Mouse (Mus musculus): ENCODE measurements around the gene Atg5.

The Atg5 gene

DNA sequence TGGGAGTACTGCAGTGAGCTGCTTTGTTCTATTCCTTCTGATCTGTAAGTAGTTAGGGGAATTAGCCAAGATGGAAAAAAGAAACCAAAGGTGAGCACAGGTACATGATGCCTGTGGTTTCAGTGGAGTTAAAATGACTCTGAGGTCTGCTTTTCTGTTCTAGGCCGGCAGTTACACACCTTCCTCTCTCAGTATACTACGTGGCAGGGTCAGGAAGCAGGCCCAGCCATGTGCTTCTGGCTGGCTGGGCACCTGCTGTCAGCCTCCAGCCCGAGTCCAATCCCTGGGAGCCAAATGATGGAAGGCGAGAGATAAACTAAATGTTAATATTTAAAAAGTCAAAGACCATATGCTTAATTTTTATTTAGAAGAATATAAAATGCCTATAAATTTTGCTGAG is 85.3 kb downstream of the Atg5 start:
- no peak for DNase-seq (ENCODE audit: low spot score)

DNA sequence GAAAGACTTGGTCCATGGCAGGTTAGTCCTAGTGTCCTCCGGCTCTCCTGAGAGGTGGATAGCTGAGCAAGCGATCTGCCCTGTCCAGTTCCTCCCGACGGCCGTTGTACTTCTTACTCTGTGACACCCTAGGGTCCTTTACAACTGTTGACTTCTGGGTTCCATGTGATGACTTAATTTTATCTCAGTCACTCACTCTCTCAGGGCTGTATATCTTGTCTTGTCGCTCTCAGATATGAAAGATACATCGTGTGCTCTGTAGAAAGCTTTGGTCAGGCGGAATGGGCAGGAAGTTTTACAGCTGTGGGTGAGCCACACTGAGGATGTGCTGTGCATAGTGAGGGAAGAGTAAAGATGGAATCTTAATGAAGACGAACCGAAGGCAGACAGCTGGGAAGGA is 86.2 kb downstream of the Atg5 start:
- DNase-seq (ENCODE audit: low spot score) = no peak

DNA sequence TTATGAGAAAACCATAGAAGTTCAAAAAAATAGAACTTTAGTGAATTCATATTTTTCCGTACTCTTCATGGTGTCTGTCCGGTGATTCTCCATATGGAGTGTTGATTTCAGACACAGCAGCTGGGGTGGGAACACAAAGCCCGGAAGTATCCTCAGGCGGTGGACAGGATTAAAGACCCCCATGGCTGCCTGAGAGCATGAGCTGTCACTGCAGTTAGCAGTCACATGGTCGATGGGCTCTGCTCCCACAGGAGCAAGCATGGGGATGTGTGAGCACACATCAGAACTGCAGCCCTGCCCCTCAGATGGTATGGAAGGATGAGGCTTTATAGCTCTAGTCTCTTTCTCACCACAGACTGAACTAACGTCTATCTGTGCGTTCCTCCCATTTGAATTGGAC is 87.1 kb downstream of the Atg5 start:
- DNase-seq (ENCODE audit: low spot score) = no peak

DNA sequence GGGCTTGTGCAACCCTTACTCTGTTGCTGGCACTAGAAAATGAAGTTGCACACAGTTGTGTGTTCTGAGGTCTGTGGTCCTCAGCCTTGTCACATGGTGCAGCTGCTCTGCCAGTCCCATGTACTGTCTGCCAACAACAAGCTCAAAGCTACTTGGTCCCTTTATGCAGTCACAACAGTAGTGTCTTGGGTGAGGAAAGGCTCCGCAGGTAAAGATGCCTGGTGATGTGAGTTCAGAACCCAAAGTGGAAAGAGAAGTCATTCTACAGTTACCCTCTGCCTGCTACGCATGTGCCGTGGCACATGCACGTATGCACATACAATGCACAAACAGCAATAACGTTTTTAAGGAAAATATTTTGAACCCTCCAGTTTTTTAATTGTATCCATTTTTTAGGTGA is 88.5 kb downstream of the Atg5 start:
- no peak for DNase-seq (ENCODE audit: low spot score)

DNA sequence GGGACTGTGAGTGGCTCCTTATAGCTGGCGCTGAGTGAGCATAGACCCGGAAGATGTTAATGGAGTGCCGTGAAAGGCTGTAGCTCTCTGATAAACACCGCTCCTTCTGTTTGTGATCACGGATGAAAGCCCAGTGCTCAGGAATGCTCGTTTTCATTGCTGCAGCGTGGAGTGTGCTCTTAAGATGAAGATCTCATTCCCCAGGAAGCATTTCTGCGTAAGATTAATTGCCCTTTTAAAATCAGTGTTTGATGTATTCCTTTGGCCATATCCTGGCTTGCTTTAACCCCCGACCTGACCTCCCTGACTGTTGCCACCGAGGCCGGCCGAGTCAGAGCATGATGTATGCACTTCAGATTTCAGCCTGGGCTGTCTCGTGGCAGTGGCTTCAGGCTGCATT is 89.2 kb downstream of the Atg5 start:
- no peak for DNase-seq (ENCODE audit: low spot score)

DNA sequence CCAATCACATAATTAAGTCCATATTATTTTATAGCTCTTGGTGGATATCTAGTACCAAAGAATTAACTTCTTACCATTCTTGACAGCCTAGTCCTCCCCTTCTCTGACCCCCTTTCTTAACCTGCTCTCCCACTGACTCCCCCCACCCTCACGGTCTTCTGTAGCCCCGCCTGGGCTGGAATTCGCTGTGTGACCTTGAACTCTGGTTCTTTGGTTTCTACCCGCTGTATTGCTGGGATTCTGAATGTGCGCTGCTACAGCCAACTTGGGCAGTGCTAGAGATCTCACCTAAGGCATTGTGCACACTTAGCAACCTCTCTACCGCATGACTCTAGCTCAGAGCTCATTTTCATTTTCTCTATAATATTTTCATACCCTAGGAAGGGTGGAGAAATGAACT is 90.7 kb downstream of the Atg5 start:
- DNase-seq (ENCODE audit: low spot score) = no peak

DNA sequence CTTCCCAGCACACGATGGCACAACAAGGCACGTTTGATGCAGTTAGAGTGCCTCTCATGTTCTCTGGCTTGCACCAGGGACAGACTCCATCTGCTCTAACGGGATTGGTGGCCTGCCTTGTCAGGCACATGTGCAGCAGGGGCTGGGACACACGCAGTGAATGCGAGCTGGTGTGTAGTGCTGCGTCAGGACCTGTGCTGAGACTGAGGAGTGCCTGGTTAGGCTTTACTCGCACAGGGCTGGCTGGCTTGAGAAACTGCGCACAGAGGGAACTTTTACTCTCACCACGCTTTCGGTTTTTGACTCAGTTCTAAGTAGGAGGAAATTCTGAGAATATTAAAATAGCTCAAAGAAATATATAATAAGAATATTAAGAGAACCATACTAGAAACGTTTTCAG is 92.5 kb downstream of the Atg5 start:
- DNase-seq (ENCODE audit: low spot score) = no peak

DNA sequence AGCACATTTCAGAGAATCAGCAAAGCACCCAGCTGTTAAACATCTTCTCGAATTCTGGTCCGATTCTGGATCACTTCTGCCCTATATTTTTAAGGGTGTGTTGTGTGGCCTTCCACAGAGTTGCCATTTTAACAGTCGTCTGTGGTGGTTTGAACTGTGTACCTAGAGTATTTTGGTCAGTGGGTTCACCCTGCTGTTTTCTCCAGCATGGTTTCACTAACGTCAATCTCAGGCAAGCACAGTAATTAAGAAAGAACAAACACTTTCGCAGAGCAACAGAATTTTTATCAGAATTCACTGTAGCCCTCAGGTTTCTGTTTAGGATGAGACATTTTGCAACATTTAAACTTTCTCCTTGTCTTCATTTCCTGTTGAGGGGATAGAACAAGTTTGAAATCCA is 94.3 kb downstream of the Atg5 start:
- no peak for DNase-seq (ENCODE audit: low spot score)

DNA sequence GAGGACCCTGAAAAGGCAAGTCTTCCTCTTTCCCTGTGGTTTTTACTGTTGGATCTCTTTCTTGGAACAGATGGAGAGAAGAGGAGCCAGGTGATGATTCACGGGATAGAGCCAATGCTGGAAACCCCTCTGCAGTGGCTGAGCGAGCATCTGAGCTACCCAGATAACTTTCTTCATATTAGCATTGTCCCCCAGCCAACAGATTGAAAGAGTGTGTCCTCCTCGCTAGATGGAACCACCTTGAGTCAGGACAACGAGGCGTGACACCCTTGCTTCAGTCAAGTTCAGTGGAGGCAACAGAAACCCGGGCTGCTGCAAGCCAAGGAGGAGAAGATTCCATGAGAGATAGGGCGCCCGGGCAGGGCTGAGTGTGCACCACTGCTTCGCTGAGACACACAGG is 94.7 kb downstream of the Atg5 start:
- no peak for DNase-seq (ENCODE audit: low spot score)

DNA sequence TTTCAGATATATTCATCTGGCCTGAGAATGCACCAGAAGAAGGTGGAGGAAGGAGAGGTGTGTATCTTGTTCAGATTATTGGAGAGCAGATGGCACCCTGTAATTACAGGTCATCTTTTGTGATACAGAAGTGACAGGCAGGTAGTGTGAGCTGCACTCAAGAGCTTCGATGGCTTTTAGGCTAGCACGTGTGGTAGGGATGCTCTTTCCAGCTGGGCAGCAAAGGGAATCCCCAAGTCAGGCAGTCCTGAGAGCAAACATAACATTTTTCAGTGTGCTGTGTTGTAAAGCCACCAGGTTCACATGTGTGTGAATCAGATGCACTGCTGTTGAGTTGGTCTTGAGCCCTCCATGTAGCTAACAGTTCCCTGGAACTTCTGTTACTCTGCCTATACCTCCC is 98.0 kb downstream of the Atg5 start:
- no peak for DNase-seq (ENCODE audit: low spot score)

DNA sequence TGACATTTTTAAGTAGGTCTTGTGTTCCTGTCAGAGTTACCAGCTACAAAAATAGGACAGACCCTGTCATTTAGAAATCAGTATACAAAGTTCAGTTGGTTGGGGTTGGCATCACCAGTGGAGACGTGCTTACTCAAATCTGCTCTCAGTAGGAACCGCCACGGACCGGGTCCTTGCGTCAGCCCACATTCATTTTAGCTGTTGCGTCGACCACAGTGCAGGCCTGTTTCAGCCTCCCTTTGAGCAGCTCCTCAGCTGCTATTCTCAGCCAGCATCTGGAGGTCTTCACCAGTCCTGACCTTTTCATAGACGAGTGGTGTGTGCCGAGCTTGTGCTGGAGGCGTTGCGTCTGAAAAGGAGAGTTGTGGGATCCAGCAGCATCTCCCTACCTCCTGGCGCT is 98.9 kb downstream of the Atg5 start:
- no peak for DNase-seq (ENCODE audit: low spot score)

DNA sequence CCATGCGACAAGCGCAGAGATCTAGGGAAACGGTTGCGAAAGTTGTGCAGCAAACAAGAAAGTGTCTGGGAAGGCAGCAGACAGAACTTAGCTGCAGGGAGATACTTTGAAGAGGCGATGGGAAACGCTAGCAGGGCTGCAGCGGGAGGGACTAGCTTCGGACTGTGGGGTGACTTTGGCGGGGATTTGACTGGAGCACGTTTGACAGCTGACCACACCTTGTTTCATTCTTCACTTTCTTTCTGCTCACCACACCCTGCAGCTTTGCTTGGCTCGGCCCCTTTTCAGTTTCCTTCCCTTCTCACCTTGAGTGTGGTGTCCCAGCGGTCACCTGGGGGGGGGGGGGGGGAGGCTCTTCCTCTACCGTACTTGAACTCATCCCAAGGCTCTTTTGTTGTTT is 100.4 kb downstream of the Atg5 start:
- no peak for DNase-seq (ENCODE audit: low spot score)

DNA sequence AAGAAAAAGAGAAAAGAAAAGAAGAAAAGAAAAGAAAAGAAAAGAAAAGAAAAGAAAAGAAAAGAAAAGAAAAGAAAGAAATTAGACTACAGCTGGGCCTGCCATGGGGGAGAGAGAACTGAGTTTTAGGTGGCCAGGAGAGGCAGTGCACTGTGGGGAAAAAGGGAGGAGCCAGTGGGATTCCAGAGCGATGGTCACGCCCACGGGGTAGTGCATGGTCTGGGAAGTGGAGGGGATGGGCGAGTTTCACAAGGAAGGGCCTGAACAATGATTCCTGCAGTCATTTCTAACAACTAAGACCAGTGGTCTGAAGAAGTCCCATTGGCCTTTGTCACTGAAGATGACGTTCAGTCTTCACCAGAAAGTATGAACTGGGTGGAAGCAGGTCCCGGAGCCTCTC is 102.5 kb downstream of the Atg5 start:
- DNase-seq (ENCODE audit: low spot score) = no peak

DNA sequence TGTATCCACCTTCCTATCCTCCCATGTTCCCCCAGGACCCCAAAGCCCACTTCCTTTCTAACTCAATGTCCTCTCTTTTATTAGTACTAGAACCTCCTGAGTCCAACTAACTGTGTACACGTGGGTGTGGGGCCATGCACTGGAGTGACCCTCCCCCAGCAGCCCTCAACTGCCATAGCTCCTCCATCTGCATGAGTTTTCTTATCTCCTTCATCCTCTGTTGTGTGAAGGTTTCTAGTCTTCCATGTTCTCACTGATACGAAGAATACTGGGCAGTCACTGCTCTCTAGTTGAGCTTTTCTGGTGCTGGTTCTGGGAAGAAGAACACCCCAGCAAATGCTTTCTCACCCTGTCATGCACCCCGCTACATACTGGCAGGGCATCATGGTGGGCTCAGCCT is 104.1 kb downstream of the Atg5 start:
- no peak for DNase-seq (ENCODE audit: low spot score)

DNA sequence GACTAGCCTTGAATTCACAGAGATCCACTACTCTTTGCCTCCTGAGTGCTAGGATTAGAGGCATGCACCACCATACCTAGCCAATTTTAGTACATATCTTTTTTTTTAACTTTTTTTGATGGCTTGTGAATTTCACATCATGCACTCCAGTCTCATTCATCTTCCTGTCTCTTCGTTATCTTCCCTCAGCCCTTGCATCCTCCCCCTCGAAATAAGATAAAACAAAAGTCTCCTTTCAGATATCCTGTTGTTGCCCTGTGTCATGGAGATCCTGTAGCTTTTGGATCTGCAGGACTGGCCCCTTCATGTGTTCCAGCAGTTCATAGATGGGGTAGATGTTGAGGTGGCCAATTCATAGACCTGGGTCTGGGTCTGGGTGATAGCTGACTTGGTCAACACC is 106.5 kb downstream of the Atg5 start:
- no peak for DNase-seq (ENCODE audit: low spot score)

DNA sequence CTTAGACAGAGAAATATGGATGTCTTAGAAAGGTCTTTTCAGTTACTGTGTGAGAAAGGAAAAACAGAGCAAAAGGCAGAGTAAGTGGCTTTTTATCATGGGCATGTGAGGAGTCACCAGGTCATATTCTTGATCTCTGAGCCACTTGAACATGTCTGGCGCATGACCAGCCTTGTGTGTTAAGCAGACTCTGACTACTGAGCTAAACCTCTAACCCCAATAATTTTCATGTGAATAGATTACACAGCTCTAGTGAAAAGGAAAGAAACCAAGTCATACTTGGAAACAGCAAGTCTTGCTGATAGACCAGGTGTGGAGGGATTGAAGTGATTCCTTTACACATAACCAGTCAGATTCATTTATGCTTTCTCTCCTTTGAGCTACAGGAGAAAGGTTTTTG is 107.3 kb downstream of the Atg5 start:
- no peak for DNase-seq (ENCODE audit: low spot score)

DNA sequence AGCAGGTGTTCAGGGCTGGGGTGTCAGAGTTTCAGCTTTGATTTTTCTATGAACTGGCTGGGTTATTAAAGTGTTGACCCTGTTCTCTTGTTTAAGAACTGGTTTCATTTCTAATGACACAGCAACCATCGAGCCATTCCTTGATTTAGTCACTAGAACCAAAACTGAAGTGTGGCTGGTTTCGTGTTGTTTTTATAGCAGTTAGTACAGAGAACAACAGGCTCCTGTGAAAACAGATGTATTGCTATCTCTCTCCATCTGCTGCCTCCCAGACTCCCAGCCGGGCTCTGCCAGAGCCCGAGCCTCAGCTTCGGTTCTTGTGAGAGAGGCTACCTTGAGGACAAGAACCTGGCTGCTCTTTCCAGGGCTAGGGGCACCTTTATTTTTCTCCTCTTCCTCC is 109.7 kb downstream of the Atg5 start:
- no peak for DNase-seq (ENCODE audit: low spot score)

DNA sequence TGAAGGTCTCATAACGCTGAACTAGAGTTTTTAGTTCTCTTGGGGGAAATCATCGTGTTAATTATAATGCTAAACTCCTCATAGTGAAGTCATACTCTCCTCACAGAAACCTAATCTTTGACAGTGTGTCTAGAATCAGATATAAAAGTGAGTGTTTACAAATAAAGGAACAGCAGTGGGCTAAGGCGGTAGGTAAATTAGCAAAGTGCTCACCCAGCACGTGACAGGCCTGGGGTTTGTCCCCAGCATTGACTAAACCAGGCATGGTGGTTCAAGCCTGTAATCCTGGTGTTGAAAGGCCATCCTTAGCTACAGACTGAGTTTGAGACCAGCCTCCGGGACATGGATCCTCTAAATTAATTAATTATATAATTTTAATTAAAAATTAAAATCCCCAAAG is 110.2 kb downstream of the Atg5 start:
- DNase-seq (ENCODE audit: low spot score) = no peak

DNA sequence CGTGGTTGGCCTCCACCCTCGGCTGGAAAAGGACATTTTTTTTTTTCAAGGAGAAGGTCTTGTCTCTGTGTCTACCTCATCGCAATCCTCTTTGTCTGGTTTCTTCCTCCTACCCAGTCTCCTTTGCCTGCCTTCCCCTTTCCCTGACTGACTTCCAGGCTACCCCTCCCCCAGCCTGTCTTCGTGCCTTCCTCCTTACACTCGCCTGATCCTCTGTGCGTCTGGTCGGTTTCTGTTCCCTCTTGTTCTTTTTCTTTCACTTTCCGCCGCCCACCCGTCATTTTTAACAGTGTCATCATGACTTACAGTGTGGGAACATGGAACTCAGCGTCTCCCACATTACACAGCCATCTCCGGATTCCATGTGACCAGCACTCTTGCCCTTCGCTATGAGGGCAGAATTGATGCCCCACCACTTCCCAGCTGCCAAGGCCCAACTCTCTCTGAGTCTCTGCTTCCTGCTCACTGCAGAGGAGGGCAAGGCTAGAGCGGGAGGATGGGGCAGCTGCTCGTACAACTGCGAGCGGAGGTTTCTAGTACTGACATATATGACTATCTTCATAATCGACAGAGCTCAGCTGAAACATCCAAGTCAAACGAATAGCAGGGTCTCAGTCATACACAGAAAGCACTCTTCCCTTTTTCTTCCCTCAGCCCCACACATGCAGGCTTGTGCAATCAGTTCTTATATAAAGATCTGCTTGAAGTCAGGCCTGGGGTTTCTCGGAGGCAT is 112.5 kb downstream of the Atg5 start:
- DNase-seq (ENCODE audit: low spot score) = no peak

DNA sequence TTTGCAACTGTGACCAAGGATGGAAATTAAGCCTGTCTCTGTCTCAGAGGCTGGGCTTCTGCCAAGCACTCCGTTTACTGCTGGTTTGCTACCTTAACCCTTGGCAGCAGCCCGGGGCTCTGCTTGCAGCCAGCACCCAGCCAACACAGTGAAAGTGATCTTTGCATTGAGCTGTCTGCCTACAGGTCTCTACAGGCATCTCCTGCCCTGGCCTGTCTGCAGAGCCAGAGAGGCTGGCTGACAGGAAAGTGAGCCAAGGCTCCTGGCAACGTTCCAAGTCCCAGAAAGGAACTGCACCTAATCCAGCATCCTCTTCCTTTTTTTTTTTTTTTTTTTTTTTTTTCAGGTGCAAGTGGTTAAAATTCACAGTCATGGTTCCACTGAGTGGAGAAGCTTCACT is 113.2 kb downstream of the Atg5 start:
- DNase-seq (ENCODE audit: low spot score) = peak; percentile 23

DNA sequence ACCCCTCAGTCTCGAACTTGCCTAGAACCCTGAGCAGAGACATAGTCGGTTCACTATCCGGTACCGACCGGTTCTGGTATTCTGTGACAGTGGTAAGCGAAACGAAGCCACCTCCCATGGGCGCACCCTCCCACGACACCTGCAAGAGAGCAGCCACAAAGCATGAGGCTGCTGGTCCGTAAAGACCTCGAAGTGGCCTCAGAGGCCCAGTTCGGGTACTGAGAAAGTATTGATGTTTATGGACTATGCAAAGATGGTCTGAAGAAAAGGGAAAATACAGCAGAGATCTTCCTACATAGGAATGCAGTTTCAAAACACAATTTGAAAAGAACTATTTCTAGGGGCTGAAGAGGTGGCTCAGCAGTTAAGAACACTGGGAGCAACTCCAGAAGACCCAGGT is 113.8 kb downstream of the Atg5 start:
- no peak for DNase-seq (ENCODE audit: low spot score)

DNA sequence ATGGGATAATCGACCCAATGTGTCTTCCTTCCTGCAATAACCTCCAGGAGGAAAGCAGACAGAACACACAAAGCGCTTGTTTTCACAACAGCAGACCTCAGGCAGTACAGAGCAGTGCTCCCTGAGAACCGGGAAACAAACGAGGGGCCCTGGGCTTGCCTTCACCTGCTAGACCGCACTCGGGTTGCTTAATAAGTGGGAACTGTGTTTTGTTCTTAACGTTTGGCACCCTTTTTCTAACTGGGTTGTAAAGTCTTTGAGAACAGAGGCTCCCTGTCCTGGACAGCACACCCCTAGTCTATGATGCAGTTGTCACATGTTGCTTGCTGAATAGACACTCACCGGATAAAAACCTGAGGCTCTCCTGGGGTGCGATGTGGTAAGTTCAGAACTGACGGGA is 115.1 kb downstream of the Atg5 start:
- DNase-seq (ENCODE audit: low spot score) = no peak

DNA sequence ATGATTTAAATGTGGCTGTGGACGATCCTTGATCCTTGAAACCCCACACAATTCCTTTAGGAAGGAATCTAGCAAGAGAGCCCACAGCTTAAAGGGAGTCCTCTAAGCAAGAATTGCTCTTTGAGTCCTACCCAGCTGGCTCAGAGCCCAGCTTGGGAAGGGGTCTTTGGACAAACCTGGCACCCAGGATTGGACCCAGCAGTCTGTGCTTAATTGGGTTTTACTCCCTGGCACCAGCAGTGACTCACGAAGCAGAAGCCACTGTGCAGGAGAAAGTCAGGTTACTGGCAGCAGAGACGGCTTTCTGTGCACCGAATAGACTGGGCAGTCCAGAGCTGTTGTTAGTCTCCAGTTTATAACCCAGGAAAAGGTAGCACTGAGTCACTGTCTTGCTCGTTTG is 117.1 kb downstream of the Atg5 start:
- no peak for DNase-seq (ENCODE audit: low spot score)

DNA sequence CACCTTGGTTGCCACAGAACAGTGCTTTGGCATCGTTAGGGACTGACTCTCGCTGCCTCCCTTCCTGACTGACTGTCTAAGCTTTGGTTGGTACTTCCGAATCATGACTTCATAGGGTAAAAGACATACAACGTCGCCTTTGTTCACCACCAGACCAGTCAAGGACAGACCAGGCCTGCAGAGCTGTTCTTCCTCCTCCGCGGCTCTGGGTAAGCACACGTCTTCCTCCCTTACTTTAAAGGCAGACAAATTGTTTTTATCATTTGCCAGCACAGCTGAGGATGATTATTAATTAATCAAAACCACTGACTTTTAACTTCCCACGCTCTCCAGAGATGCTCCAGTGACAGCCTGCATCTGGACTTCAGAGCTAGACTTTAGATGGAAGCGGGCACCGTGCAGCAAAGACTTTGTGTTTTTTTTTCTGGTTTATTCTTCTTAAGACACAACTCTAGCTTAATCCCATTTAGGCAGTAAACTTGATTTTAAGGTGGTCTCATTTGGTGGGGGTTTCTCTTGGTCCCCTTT is 120.6 kb downstream of the Atg5 start:
- DNase-seq (ENCODE audit: low spot score) = no peak

DNA sequence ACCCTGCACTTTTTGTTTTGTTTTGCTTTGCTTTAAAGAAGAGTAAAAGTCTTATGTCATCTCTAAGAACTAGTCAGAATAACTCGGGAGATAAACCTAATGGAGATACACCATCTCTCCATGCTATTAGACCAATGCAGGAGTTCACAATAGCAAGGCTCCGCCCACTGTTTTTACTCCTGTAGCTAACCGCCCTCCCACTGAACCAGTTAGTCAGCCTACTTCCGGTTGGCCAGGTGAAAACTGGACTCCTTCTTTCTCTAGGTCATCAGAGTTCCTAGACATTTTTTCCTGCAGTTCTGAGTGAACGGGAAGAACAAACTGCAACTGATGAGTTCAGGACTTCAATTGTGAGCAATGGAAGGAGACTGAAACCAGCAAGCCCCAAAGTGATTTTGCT is 122.1 kb downstream of the Atg5 start:
- DNase-seq (ENCODE audit: low spot score) = no peak

Measured in testis, postnatal 14 days (tissue).